Mouse (Mus musculus) midbrain, embryonic 14.5 days (tissue): ENCODE measurements around the gene Cmss1. TPM values are rescaled to one million over a fixed set of nuclear protein-coding genes. Genes with fewer than 3 reads are reported as not detected.

Experiments
- ATAC-seq: fragments of 200-750 bp; cut with Nextera tagmentation; 2 replicates; pipeline ENCODE4 v1.8.0; 2017; ENCODE audit warnings: moderate number of reproducible peaks, moderate library complexity; ENCODE audit not compliant: low FRiP score, low TSS enrichment
- DNase-seq: peaks from one replicate; pipeline ENCODE4 v3.0.0-alpha.2; 2015
- H3K27ac ChIP-seq: fragments of 300-500 bp; sonication (generic); replicated peaks from 2 replicates; pipeline ENCODE4 v1.5.1; 2014; ENCODE audit warnings: mild to moderate bottlenecking, low read depth, low read length, moderate library complexity
- H3K27me3 ChIP-seq: fragments of 300-500 bp; sonication (generic); 2 replicates; pipeline ENCODE4 v1.6.1; 2014; ENCODE audit warnings: low read length, control low read depth, mixed read lengths; ENCODE audit not compliant: control insufficient read depth, insufficient read depth
- H3K36me3 ChIP-seq: fragments of 300-500 bp; sonication (generic); 2 replicates; pipeline ENCODE4 v1.6.1; 2014; ENCODE audit warnings: low read length, control low read depth; ENCODE audit not compliant: control insufficient read depth, insufficient read depth
- H3K4me1 ChIP-seq: fragments of 300-500 bp; sonication (generic); 2 replicates; pipeline ENCODE4 v1.6.1; 2014; ENCODE audit warnings: mild to moderate bottlenecking, antibody characterized with exemption, low read length, control low read depth; ENCODE audit not compliant: control insufficient read depth, insufficient read depth
- H3K4me2 ChIP-seq: fragments of 300-500 bp; sonication (generic); 2 replicates; pipeline ENCODE4 v1.6.1; 2014; ENCODE audit warnings: mild to moderate bottlenecking, low read length, moderate library complexity
- H3K4me3 ChIP-seq: fragments of 300-500 bp; sonication (generic); replicated peaks from 2 replicates; pipeline ENCODE4 v1.5.1; 2014; ENCODE audit warnings: low read depth, low read length
- H3K9ac ChIP-seq: fragments of 300-500 bp; sonication (generic); replicated peaks from 2 replicates; pipeline ENCODE4 v1.6.1; 2014; ENCODE audit warnings: mild to moderate bottlenecking, low read length, moderate library complexity
- H3K9me3 ChIP-seq: fragments of 300-500 bp; sonication (generic); 2 replicates; pipeline ENCODE4 v1.6.1; 2016; ENCODE audit warnings: low read length, control low read depth, mixed read lengths; ENCODE audit not compliant: control insufficient read depth
- WGBS: fragments of 180-500 bp; shearing (Covaris S2); extraction: QIAGEN DNeasy Blood & Tissue Kit; methylation state at CpG from one replicate; pipeline ENCODE4 v1.1.7; 2014; 5-methylcytosine and 5-hydroxymethylcytosine counted together
- polyA plus RNA-seq: library from polyadenylated mRNA; unstranded; fragments of >200 nt; fragmentation: Nextera tagmentation; extraction: Ambion mirVana; gene quantifications from 2 replicates; pipeline ENCODE4 v1.2.1, GENCODE M21; 2014

Cmss1 gene
- polyA plus RNA-seq, 1 experiment from 2014 or later = 38.2 TPM

DNA sequence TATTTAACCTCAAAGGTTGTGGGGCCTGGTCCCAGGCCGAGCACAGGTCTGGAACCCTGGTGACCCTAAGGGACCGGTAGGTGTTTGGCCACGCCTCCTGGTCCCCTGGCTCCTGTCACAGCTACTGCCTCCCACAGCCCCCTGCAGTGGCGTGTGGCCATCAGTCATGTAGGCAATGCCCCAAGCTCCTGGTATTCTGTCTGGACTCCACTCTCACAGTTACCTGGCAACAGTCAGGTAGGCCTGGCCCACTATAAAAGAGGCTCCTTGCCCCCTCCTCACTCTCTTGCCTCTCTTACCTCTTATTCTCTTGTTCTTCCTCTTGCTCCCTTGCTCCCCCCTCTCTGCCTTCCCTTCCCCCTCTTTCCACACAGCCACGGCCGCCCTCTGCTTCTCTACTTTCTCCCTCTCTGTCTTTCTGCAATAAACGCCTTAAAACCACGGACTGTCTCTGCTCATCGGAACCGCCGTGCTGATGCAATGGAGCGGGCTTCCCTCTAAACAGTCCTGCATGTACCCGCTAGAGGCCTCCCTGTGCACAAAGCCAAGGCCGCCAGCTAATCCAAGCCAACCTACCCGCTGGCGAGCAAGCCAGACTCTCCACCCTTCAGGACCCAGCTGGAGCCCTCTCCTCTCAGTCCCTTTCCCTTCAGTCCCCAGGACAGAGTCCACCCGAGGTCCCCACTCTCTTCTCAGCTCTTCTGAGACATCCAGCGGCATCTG is 243.8 kb downstream of the Cmss1 start:
- Histone ChIP-seq H3K36me3 (no peaks in the 10 kb centered on the region), H3K27ac (no peak overlapping the region), H3K4me3 (0 out of 2 replicates have a peak overlapping the region, but pooled peaks have one; percentile 3), H3K9ac (no peak overlapping the region), H3K9me3 (no peaks in the 10 kb centered on the region), H3K4me1 (no peaks in the 10 kb centered on the region), H3K27me3 (no peaks in the 10 kb centered on the region), H3K4me2 (peak overlapping the region; percentile 25)
- 33% methylated on average over 18 of the region's 18 CpGs for WGBS
- ATAC-seq (peak; percentile 75), DNase-seq (peak; percentile 69)

DNA sequence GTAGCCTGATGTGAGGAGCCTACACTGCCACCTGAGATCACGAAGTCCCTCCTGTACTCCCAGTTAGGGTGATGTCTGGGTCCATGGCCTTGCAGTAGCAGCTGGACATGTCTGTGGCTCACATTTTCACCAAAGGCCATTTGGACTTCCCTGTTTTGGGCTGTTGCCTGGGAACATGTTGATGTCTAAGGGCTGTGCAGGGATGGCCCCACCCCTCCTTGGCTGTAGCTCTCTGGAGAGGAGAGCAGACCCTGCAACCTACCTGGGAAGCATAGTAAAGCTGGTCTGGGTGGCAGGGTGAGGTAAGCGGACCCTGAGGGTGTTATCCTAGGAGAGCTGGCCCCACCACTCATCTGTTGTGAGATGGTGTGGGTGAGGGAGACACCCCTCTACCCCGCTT is 245.9 kb downstream of the Cmss1 start:
- Histone ChIP-seq H3K4me2 (no peak overlapping the region), H3K27ac (no peak overlapping the region), H3K36me3 (no peaks in the 10 kb centered on the region), H3K4me3 (no peak overlapping the region), H3K9me3 (no peaks in the 10 kb centered on the region), H3K27me3 (no peaks in the 10 kb centered on the region), H3K4me1 (no peaks in the 10 kb centered on the region), H3K9ac (no peak overlapping the region)
- WGBS = 93% methylated on average over 3 of the region's 3 CpGs
- ATAC-seq (no peak), DNase-seq (no peak)

DNA sequence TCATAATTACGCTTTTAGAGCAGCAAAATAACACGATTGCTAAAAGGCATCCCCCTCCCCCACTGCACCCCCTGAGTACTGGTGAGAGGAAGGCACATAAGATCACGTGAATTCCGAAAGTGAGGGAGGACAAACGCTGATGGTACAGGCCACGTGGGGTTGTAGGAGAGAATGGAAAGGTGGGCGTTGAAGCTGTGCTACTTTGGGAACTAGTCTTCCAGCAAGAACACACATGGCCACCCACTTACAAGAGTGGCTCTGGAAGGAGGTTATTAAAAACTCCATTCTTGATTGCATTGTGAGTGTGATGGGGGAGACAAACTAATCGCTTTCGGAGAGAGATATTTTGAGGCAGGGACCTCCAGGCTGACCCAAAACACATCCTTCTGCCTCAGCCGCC is 247.4 kb downstream of the Cmss1 start:
- Histone ChIP-seq H3K36me3 (no peaks in the 10 kb centered on the region), H3K9ac (no peak overlapping the region), H3K4me3 (no peak overlapping the region), H3K4me1 (no peaks in the 10 kb centered on the region), H3K27me3 (no peaks in the 10 kb centered on the region), H3K9me3 (no peaks in the 10 kb centered on the region), H3K27ac (no peak overlapping the region), H3K4me2 (no peak overlapping the region)
- WGBS = 90% methylated on average over 10 of the region's 10 CpGs
- ATAC-seq (no peak), DNase-seq (no peak)

DNA sequence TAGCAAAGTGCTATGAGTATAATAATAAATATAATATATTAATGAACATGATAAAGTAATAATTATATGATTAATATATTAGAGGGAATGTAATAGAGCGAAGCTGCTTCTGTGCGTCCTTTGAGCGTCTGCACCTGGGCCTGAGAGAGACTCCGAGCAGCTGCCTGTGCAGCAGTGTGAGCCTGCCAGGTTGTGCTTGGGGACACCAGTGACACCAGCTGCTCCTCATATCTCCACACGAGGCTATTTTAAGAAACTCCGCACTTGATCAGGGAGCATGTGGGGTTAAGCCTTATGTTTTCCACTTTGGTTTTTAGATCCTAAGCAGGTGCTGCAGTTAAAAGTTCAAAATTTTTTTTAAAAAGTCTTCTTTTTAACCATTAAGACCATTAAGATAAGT is 249.7 kb downstream of the Cmss1 start:
- H3K4me3 ChIP-seq = no peak overlapping the region
- 74% methylated on average over 6 of the region's 6 CpGs for WGBS
- H3K4me2 ChIP-seq = no peak overlapping the region
- H3K27me3 ChIP-seq = no peaks in the 10 kb centered on the region
- H3K4me1 ChIP-seq = no peaks in the 10 kb centered on the region
- H3K27ac ChIP-seq = no peak overlapping the region
- DNase-seq = no peak
- H3K9ac ChIP-seq = no peak overlapping the region
- no peak for ATAC-seq
- H3K36me3 ChIP-seq = no peaks in the 10 kb centered on the region
- no peaks in the 10 kb centered on the region for H3K9me3 ChIP-seq

DNA sequence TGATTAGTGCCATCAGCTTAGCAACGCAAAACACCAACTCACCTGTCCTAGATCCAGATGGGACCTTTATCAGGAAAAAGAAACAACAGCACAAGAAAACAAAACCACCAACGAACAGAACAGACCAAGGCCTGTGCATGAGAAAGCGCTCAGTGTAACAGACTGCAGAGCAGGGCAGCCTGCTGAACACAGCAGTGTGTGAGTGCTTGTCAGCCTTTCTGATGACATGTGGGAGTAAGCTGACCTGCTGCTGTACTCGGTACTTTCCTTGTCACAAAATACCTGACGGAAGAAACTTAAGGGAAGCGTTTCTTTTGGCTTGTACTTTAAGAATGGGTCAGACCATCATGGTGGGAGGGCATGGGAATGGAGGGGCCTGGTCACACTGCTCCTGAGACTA is 250.2 kb downstream of the Cmss1 start:
- Histone ChIP-seq H3K4me3 (no peak overlapping the region), H3K4me1 (no peaks in the 10 kb centered on the region), H3K9ac (no peak overlapping the region), H3K27ac (no peak overlapping the region), H3K36me3 (no peaks in the 10 kb centered on the region), H3K27me3 (no peaks in the 10 kb centered on the region), H3K9me3 (no peaks in the 10 kb centered on the region), H3K4me2 (no peak overlapping the region)
- DNase-seq (no peak), ATAC-seq (no peak)
- 65% methylated on average over 6 of the region's 6 CpGs for WGBS

DNA sequence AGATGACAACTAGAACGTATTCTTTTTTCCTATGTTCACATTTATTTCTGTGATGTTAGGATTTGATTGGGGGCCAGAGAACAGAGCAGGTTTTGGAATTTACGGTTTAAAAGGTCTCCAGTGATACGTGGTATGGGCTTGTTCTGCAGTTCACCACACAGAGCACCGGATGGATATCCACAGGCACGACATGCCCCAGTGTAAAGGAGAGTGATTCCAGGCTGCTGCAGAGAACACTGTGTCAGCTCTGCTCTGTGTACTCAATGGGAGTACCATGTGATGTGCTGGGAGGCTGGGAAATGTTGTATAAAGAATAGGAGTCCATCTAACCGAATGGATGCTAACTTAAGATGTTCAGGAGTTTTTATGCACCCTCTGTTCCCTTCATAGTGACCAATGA is 252.7 kb downstream of the Cmss1 start:
- H3K27ac ChIP-seq = no peak overlapping the region
- H3K9me3 ChIP-seq = no peaks in the 10 kb centered on the region
- H3K9ac ChIP-seq = no peak overlapping the region
- DNase-seq (no peak), ATAC-seq (no peak)
- no peaks in the 10 kb centered on the region for H3K4me1 ChIP-seq
- 78% methylated on average over 6 of the region's 6 CpGs for WGBS
- no peak overlapping the region for H3K4me3 ChIP-seq
- H3K36me3 ChIP-seq = no peaks in the 10 kb centered on the region
- H3K27me3 ChIP-seq = no peaks in the 10 kb centered on the region
- H3K4me2 ChIP-seq = no peak overlapping the region

DNA sequence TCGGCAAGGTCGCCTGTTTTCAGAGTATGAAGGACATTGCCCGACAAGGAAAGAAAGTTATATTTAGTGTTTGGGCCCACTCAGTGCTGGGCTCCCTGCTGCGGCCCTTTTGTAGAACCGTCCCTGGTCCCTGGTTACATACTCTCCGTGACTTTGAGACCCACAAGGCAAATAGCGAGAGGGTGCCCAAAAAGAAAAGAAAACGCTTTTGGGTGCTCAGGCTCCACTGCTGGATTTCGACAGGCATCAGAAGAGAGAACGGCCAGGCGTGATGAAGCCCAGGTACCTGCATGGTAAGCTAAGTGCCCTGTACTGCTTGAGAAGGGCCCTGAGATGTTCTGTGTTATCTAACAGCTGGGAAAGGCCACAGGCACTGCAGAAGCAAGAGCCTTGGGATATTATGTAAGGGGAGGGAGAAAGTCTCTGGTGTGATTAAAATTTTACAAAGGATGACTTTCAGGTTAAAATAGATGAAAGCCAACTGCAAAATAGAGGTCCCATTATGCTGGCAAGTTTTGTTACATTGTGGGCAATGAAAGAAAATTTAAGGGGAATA is 253.4 kb downstream of the Cmss1 start:
- H3K4me3 ChIP-seq = no peak overlapping the region
- ATAC-seq (no peak), DNase-seq (no peak)
- no peaks in the 10 kb centered on the region for H3K27me3 ChIP-seq
- H3K36me3 ChIP-seq = no peaks in the 10 kb centered on the region
- no peaks in the 10 kb centered on the region for H3K9me3 ChIP-seq
- H3K9ac ChIP-seq = no peak overlapping the region
- H3K4me1 ChIP-seq = no peaks in the 10 kb centered on the region
- WGBS = 87% methylated on average over 11 of the region's 11 CpGs
- no peak overlapping the region for H3K4me2 ChIP-seq
- H3K27ac ChIP-seq = no peak overlapping the region

DNA sequence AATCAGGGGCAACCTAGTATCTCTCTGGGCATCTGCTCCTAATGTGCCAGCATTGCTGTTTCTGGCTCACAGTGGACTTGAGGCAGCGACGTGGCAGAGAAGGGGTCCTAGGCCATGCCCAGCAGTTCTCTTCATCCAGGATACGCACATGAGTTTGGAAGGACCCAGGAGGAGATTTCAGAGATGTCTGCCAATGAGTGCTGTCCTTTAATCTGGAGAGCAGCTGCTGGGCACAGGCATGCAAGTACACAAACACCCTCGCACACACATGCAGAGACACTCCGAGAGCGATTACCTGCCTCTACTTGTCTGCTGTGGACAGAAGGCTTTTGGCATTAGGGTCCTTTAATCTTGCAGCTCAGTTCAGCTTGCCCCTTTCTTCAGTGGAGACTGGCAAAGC is 253.9 kb downstream of the Cmss1 start, which contains the start of gene Filip1l:
Gene Filip1l, plus strand, starts transcription at position 343 of the 400 bp plus-strand sequence.
- Histone ChIP-seq H3K4me3 (no peak within 1 kb of the TSS), H3K27me3 (no peaks in the 10 kb centered on the region), H3K36me3 (no peaks in the 10 kb centered on the region), H3K27ac (no peak within 1 kb of the TSS), H3K9ac (no peak within 1 kb of the TSS), H3K4me1 (no peaks in the 10 kb centered on the region), H3K9me3 (no peaks in the 10 kb centered on the region), H3K4me2 (no peak within 1 kb of the TSS)
- DNase-seq (no peak), ATAC-seq (no peak)
- 81% methylated on average over 6 of the region's 6 CpGs for WGBS

DNA sequence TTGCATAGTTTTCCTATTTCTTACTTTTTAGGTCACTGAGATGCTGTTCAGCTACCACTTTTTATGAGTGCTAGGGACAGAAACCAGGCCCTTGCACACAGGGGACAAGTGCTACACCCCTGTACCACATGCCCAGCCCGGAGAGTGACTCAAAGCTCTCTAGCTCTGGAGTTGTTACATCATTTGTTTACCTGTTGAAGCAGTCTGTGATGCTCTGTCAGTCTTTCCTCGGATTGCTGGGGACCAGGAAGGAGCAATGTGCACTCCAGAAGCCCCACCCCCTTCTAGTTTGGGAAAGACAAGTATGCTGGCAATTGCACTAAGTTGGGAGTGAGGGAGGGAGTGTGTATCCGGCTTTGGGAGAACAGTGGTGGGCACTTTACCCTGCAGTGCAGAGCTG is 257.0 kb downstream of the Cmss1 start:
- ATAC-seq (no peak), DNase-seq (no peak)
- Histone ChIP-seq H3K27ac (no peak overlapping the region), H3K27me3 (no peaks in the 10 kb centered on the region), H3K4me3 (no peak overlapping the region), H3K9ac (no peak overlapping the region), H3K9me3 (no peaks in the 10 kb centered on the region), H3K4me2 (no peak overlapping the region), H3K36me3 (no peaks in the 10 kb centered on the region), H3K4me1 (no peaks in the 10 kb centered on the region)
- 63% methylated on average over 3 of the region's 3 CpGs for WGBS
